Mouse (Mus musculus) liver, postnatal 0 days (tissue): ENCODE data around the gene Nos1.

Source experiments
- CTCF ChIP-seq: sonication (generic); IDR thresholded peaks from 2 replicates; pipeline ENCODE4 v1.5.1; 2016; ENCODE audit warnings: antibody characterized with exemption, low read depth
- EP300 ChIP-seq: IDR thresholded peaks from 2 replicates; pipeline ENCODE4 v1.6.1; 2016; ENCODE audit warnings: antibody characterized with exemption, low read depth, mild to moderate bottlenecking

DNA sequence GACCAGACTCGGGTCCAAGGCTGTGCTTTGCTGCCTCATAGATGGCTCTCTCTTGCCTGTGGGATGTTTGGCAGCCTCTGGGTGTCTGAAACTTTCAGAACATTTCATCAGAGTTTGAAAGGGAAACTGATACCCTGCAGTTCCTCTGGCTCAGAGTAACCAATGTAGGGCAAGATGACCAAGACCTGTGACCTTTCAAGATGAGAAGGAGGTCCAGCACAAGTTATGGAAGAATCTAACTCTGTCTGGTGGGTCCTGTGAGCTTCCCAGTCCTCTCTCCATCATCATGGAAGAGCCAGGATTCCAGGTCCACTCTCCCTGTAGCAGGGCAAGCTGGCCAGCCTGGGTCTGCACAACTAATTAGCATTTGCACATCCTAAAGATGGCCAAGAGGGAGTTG lies 90.8 kb downstream of the Nos1 start:
- TF ChIP-seq EP300, result no peak
- TF ChIP-seq CTCF, result no peak
